Mouse (Mus musculus) adrenal gland, adult 18-20 months (tissue): Measurements from ENCODE around the gene Arnt2. TPM values are rescaled to one million over a fixed set of nuclear protein-coding genes. Genes with fewer than 3 reads are reported as not detected.
A peak's percentile ranks its signal among the peaks of the same experiment; 100 is the strongest.

Source experiments
- DNase-seq, 2 experiments: peaks; one replicate each; pipeline ENCODE4 v3.0.0; 2021 to 2022; ENCODE audit warnings: low spot score in 2 of 2
- long read RNA-seq, 2 experiments: library from polyadenylated mRNA; stranded (forward); transcript quantifications; one replicate each; pipeline ENCODE4 v2.0.0; 2021
- total RNA-seq, 2 experiments: library from RNA; stranded (reverse); gene quantifications; 1 replicate in 1 of 2; 2 replicates in 1 of 2; pipeline ENCODE4 v1.2.3; 2021

The Arnt2 gene
- total RNA-seq: 10 to 100 TPM; 34.9 to 36.4 TPM
- long read RNA-seq, experiment 1, full-length matches to known transcripts: 1 of 17 reads
- long read RNA-seq, experiment 1, partial matches to known transcripts: 0 of 17 reads
- long read RNA-seq, experiment 1, other reads (novel, unspliced or antisense): 16 of 17 reads
- long read RNA-seq, experiment 2, partial matches to known transcripts: 2 of 28 reads
- long read RNA-seq, experiment 2, other reads (novel, unspliced or antisense): 26 of 28 reads

GRCm38 (mm10) chr7:84409896-84410521 lies at the start of gene Arnt2:
Gene Arnt2, minus strand, starts transcription at chr7:84410176.
- DNase-seq: peak in 1 of 2 experiments; percentile 29

GRCm38 (mm10) chr7:84451681-84452080 lies 41.7 kb upstream of the Arnt2 start:
- no peak for DNase-seq

- DNase-seq: no peak
Measured at GRCm38 (mm10) chr7:84449066-84449465, 39.1 kb upstream of the Arnt2 start.

- no peak for DNase-seq
Measured at GRCm38 (mm10) chr7:84448512-84448911, 38.5 kb upstream of the Arnt2 start.

GRCm38 (mm10) chr7:84447740-84448435 lies 37.9 kb upstream of the Arnt2 start:
- DNase-seq: no peak

GRCm38 (mm10) chr7:84447060-84447459 lies 37.1 kb upstream of the Arnt2 start:
- peak; percentile 42 to 46 for DNase-seq

GRCm38 (mm10) chr7:84442343-84442911 lies 32.5 kb upstream of the Arnt2 start:
- no peak for DNase-seq

- no peak for DNase-seq
Measured at GRCm38 (mm10) chr7:84439606-84440005, 29.6 kb upstream of the Arnt2 start.

- no peak for DNase-seq
Measured at GRCm38 (mm10) chr7:84434901-84435300, 24.9 kb upstream of the Arnt2 start.

GRCm38 (mm10) chr7:84432151-84432550 lies 22.2 kb upstream of the Arnt2 start:
- DNase-seq: no peak

GRCm38 (mm10) chr7:84427221-84427620 lies 17.2 kb upstream of the Arnt2 start:
- DNase-seq: no peak

GRCm38 (mm10) chr7:84424670-84425385 lies 14.9 kb upstream of the Arnt2 start:
- DNase-seq: peak; percentile 15 to 22

- no peak for DNase-seq
Measured at GRCm38 (mm10) chr7:84421753-84422152, 11.8 kb upstream of the Arnt2 start.

GRCm38 (mm10) chr7:84421291-84421665 lies 11.3 kb upstream of the Arnt2 start:
- no peak for DNase-seq

GRCm38 (mm10) chr7:84420581-84421290 lies 10.8 kb upstream of the Arnt2 start:
- DNase-seq: no peak

GRCm38 (mm10) chr7:84417441-84417840 lies 7.5 kb upstream of the Arnt2 start:
- DNase-seq: no peak

- DNase-seq: no peak
Measured at GRCm38 (mm10) chr7:84412570-84412969, 2.6 kb upstream of the Arnt2 start.

GRCm38 (mm10) chr7:84409241-84409895 lies 608 bp downstream of the Arnt2 start:
- peak; percentile 25 to 29 for DNase-seq

GRCm38 (mm10) chr7:84408282-84408681 lies 1.7 kb downstream of the Arnt2 start:
- no peak for DNase-seq

GRCm38 (mm10) chr7:84403371-84403770 lies 6.6 kb downstream of the Arnt2 start:
- no peak for DNase-seq
